Mouse (Mus musculus) megakaryocyte progenitor cell, adult 5-6 weeks (primary cell): Measurements from ENCODE around the gene Smug1. TPM values are rescaled to one million over a fixed set of nuclear protein-coding genes. Genes with fewer than 3 reads are reported as not detected.

Experiments used
- ATAC-seq: replicated peaks from 2 replicates; pipeline ENCODE4 v1.8.0; 2016; ENCODE audit warnings: mild to moderate bottlenecking, moderate TSS enrichment, inconsistent platforms; ENCODE audit not compliant: poor library complexity
- total RNA-seq, 2 experiments: library from RNA; stranded (forward) in 1 of 2; stranded (reverse) in 1 of 2; fragments of 157-497, 149-512 nt in 1 of 2; fragments of 200-1000 nt in 1 of 2; gene quantifications; 2 replicates each; pipeline versions ENCODE4 v1.2.3 to v1.2.4; 2015 to 2017

Smug1 gene
- total RNA-seq, 2 experiments from 2014 or later: 3.8 to 4.5 TPM

DNA sequence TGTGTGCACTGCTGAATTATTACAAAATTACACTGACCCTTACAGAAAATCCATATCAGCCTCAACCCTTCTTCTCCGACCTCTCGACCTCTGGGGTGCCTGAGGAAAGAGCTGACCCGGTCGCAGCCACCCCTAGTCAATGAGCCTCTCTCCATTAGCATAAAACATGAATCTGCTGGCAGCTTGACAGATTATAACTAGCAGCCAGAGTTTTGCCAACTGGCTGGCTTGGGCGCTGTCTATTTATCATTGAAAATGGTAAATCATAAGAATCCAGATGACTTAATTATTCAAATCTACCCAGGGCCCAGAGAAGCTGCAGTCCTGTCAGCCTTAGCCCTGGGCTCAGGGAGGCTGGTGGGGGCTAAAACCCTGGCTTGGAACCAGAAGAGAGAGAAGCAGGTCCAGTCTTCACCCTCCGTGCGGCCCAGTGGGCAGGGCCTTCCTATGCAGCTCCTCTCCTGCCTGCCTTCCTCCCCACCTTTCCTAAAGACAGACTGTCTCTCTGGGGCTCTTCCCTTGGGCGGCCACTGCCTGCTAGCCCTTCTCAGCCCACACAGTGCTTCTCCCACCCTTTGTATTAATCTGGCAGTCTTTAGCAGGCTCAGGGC, 58.7 kb downstream of the Smug1 start:
- ATAC-seq: no peak

DNA sequence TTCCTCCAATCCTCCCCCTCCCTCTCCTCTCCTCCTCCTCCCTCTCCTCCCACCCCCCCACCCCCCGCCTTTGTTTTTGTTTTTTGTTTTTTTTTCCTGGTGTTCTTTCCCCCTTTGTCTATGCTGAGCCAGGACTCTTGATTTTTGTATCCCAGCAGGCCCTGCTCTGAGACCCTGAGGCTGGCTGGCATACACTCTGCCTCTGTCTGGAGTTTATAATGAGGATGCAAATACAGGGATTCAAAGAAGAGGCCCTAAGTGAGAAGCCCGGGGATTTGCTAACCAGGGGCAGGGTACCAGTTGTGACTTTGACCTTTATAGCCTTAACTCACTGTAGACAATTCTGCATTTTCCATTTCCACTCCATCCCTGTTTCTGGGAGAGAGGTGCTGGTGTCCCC, 60.7 kb downstream of the Smug1 start:
- no peak for ATAC-seq

Other genes starting within 250 kb of the Smug1 start
- not detected in 2 replicates for gene Hoxc13, start 246.0 kb downstream of the Smug1 start, total RNA-seq (2015)
- gene Hoxc13, start 246.0 kb downstream of the Smug1 start, total RNA-seq (2017): not detected in 2 replicates
- gene Hoxc12, start 230.3 kb downstream of the Smug1 start, total RNA-seq (2015): not detected in 2 replicates
- gene Hoxc12, start 230.3 kb downstream of the Smug1 start, total RNA-seq (2017): not detected in 2 replicates
- not detected in 2 replicates for gene Hoxc11, start 212.7 kb downstream of the Smug1 start, total RNA-seq (2015)
- not detected in 2 replicates for gene Hoxc11, start 212.7 kb downstream of the Smug1 start, total RNA-seq (2017)
- not detected in 2 replicates for gene Hoxc10, start 200.3 kb downstream of the Smug1 start, total RNA-seq (2015)
- gene Hoxc10, start 200.3 kb downstream of the Smug1 start, total RNA-seq (2017): not detected in 2 replicates
- not detected in 2 replicates for gene Hoxc5, start 199.6 kb downstream of the Smug1 start, total RNA-seq (2015)
- gene Hoxc5, start 199.6 kb downstream of the Smug1 start, total RNA-seq (2017): not detected in 2 replicates
- gene Hoxc9, start 190.7 kb downstream of the Smug1 start, total RNA-seq (2015): not detected in 2 replicates
- not detected in 2 replicates for gene Hoxc9, start 190.7 kb downstream of the Smug1 start, total RNA-seq (2017)
- not detected in 2 replicates for gene Hoxc8, start 176.5 kb downstream of the Smug1 start, total RNA-seq (2015)
- gene Hoxc8, start 176.5 kb downstream of the Smug1 start, total RNA-seq (2017): not detected in 2 replicates
- gene Hoxc6, start 168.8 kb downstream of the Smug1 start, total RNA-seq (2015): not detected in 2 replicates
- not detected in 2 replicates for gene Hoxc6, start 168.8 kb downstream of the Smug1 start, total RNA-seq (2017)
- not detected in 2 replicates for gene Hoxc4, start 148.2 kb downstream of the Smug1 start, total RNA-seq (2015)
- gene Hoxc4, start 148.2 kb downstream of the Smug1 start, total RNA-seq (2017): not detected in 2 replicates
- gene Cbx5, start 72.7 kb upstream of the Smug1 start, total RNA-seq (2015): 112 and 119 TPM in 2 replicates
- gene Cbx5, start 72.7 kb upstream of the Smug1 start, total RNA-seq (2017): 194 and 261 TPM in 2 replicates
- 700 and 701 TPM in 2 replicates for gene Hnrnpa1, start 73.3 kb upstream of the Smug1 start, total RNA-seq (2015)
- 1,324 and 1,596 TPM in 2 replicates for gene Hnrnpa1, start 73.3 kb upstream of the Smug1 start, total RNA-seq (2017)
- gene Nfe2, start 91.3 kb upstream of the Smug1 start, total RNA-seq (2015): 115 and 140 TPM in 2 replicates
- 126 and 148 TPM in 2 replicates for gene Nfe2, start 91.3 kb upstream of the Smug1 start, total RNA-seq (2017)
- 245 and 256 TPM in 2 replicates for gene Copz1, start 105.6 kb upstream of the Smug1 start, total RNA-seq (2015)
- 75.9 and 91.4 TPM in 2 replicates for gene Copz1, start 105.6 kb upstream of the Smug1 start, total RNA-seq (2017)
- gene Gpr84, start 143.5 kb upstream of the Smug1 start, total RNA-seq (2015): 1.8 and 3.4 TPM in 2 replicates
- gene Gpr84, start 143.5 kb upstream of the Smug1 start, total RNA-seq (2017): 1.8 and 2.3 TPM in 2 replicates
- gene Zfp385a, start 173.0 kb upstream of the Smug1 start, total RNA-seq (2015): 11.5 and 12.4 TPM in 2 replicates
- 2.0 and 3.2 TPM in 2 replicates for gene Zfp385a, start 173.0 kb upstream of the Smug1 start, total RNA-seq (2017)
- 16.4 and 17.3 TPM in 2 replicates for gene Itga5, start 199.7 kb upstream of the Smug1 start, total RNA-seq (2015)
- gene Itga5, start 199.7 kb upstream of the Smug1 start, total RNA-seq (2017): 8.4 and 10.5 TPM in 2 replicates